Mouse (Mus musculus) liver, embryonic 12.5 days (tissue): ENCODE data around the gene Asl. TPM values are rescaled to one million over a fixed set of nuclear protein-coding genes. Genes with fewer than 3 reads are reported as not detected.

Experiments
- ATAC-seq: fragments of 200-750 bp; cut with Nextera tagmentation; 2 replicates; pipeline ENCODE4 v1.8.0; 2017; ENCODE audit warnings: moderate number of reproducible peaks, mild to moderate bottlenecking, moderate library complexity
- H3K27ac ChIP-seq: fragments of 300-500 bp; sonication (generic); 2 replicates; pipeline ENCODE4 v1.5.1; 2016; ENCODE audit warnings: mild to moderate bottlenecking
- H3K27me3 ChIP-seq: fragments of 300-500 bp; sonication (generic); replicated peaks from 2 replicates; pipeline ENCODE4 v1.6.1; 2016; ENCODE audit warnings: mild to moderate bottlenecking, moderate library complexity
- H3K36me3 ChIP-seq: fragments of 300-500 bp; sonication (generic); 2 replicates; pipeline ENCODE4 v1.6.1; 2016; ENCODE audit warnings: mild to moderate bottlenecking, moderate library complexity
- H3K4me1 ChIP-seq: fragments of 300-500 bp; sonication (generic); 2 replicates; pipeline ENCODE4 v1.6.1; 2016
- H3K4me2 ChIP-seq: fragments of 300-500 bp; sonication (generic); 2 replicates; pipeline ENCODE4 v1.6.1; 2016; ENCODE audit warnings: mild to moderate bottlenecking, moderate library complexity
- H3K4me3 ChIP-seq: fragments of 300-500 bp; sonication (generic); 2 replicates; pipeline ENCODE4 v1.5.1; 2016; ENCODE audit warnings: mild to moderate bottlenecking, moderate library complexity
- H3K9ac ChIP-seq: fragments of 300-500 bp; sonication (generic); 2 replicates; pipeline ENCODE4 v1.6.1; 2016; ENCODE audit warnings: mild to moderate bottlenecking, moderate library complexity
- H3K9me3 ChIP-seq: fragments of 300-500 bp; sonication (generic); replicated peaks from 2 replicates; pipeline ENCODE4 v1.6.1; 2016; ENCODE audit warnings: mild to moderate bottlenecking, moderate library complexity
- WGBS: fragments of 180-500 bp; shearing (Covaris S2); methylation state at CpG from one replicate; pipeline ENCODE4 v1.1.7; 2016; ENCODE audit not compliant: insufficient replicate concordance; 5-methylcytosine and 5-hydroxymethylcytosine counted together
- polyA plus RNA-seq: library from polyadenylated mRNA; unstranded; fragments of >200 nt; fragmentation: Nextera tagmentation; extraction: Ambion mirVana; gene quantifications from 2 replicates; pipeline ENCODE4 v1.2.1, GENCODE M21; 2016

Gene Asl
- 39.1 and 41.1 TPM in 2 replicates for polyA plus RNA-seq

DNA sequence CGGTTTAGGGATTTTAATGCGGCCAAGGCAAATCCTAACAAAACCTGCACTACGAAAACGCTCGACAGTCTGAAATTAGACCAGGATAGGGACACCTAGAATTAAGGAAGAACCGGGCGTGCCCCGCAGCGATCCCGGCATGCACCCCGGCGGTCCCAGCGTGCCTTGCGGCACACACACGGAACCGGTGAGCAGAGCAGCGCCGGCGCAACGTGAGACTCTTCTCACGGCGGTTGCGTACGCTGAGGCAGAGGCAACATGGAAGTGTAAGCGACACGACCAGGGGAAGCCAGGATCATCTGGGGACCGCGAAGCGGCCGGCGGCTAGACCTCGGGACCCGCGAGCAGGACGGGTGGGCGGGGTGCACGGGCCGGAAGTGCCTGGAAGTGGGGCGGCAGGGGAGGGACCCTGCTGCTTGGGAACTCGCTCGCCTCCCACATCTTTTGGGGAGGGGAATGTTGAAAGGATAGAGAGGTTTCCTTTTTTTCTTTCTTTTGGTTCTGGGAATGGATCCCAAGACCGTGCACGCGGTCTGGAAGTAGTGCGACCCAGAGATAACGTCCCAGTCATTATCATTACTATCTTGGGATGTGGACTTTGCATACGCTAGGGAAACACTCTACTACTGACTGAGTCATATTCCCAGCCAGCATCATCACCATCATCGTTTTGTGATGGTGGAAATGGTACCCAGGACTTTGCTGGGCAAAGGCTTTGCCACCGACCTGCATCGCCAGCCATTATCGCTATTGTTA is at the start of gene Asl, which contains the start of gene Crcp:
TSS of gene Asl (minus strand) at position 106 of the 756 bp plus-strand sequence.
TSS of gene Crcp (plus strand) at position 149 of the 756 bp plus-strand sequence.
- Histone ChIP-seq H3K27ac (peak within 1 kb of the TSS; percentile 93), H3K36me3 (peaks cover 12% of the 10 kb centered on the region; the same call in 1 of the 2 replicates), H3K4me2 (peak within 1 kb of the TSS; percentile 89), H3K27me3 (0 out of 2 replicates have a peak, but pooled peaks cover 12% of the 10 kb centered on the region), H3K9me3 (no peaks in the 10 kb centered on the region), H3K4me3 (peak within 1 kb of the TSS; percentile 87), H3K4me1 (peaks cover 46% of the 10 kb centered on the region), H3K9ac (peak within 1 kb of the TSS; percentile 86)
- ATAC-seq: peak; percentile 85
- WGBS: 1% methylated on average over 51 of the region's 51 CpGs

DNA sequence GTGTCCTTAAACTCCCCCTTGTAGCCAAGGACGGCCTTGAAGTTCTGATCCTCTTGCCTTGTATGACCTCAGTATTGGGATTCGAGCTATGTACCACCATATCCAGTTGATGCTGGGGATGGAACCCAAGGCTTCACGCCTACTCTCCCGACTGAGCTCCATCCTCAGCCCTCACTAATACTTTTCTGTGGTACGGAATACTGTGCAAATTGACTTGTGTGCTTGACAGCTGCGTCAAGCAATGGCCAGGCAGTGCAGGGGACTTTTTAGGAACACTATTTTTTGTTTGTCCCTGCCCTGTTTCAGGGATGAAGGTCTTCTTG is 49.7 kb upstream of the Asl start:
- peaks cover 8% of the 10 kb centered on the region; the same call in 1 of the 2 replicates for H3K27me3 ChIP-seq
- peak overlapping the region; percentile 90 for H3K9ac ChIP-seq
- H3K4me2 ChIP-seq: peak overlapping the region; percentile 98
- H3K4me1 ChIP-seq: peaks cover 28% of the 10 kb centered on the region
- H3K36me3 ChIP-seq: peaks cover 16% of the 10 kb centered on the region
- peak overlapping the region; percentile 81 for H3K27ac ChIP-seq
- ATAC-seq: no peak
- peak overlapping the region; percentile 80 for H3K4me3 ChIP-seq
- 50% methylated on average over 6 of the region's 6 CpGs for WGBS
- H3K9me3 ChIP-seq: peaks cover 7% of the 10 kb centered on the region; the same call in 1 of the 2 replicates

DNA sequence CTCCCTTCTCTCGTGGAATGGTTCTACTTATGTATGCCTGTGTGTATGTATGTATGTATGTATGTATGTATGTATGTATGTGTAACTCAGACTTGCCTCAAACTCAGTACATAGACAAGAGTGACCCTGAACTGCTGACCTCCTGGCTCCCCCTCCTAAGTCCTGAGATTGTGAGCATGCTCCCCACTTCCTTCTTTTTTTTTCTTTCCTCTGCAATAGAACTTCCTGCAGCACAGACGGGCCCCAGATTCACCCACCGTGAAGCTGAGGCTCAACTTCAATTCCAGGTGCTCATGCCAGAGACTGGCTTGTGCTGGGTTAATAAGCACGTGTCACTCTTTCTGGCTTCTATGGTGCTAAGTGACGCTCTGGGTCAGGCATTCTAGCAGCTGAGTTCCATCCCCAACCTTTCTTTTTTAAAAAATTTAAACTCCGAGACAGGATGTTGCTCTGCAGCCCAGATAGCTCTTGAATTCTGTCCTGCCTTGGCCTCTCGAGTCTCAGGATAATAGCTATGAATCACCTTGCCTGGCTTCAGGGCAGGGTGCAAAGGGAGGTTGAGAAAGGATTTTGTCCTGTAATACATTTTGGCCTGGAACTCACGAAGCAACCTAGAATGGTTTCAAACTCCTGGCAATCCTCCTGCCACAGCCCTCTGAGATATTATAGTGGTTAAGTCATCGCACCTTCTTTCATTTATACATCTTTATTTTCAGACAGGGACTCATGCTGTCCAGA is 49.2 kb upstream of the Asl start:
- WGBS: 51% methylated on average over 9 of the region's 9 CpGs
- H3K9me3 ChIP-seq: peaks cover 7% of the 10 kb centered on the region; the same call in 1 of the 2 replicates
- no peak overlapping the region for H3K4me3 ChIP-seq
- H3K36me3 ChIP-seq: peaks cover 16% of the 10 kb centered on the region
- peak overlapping the region; percentile 90; the same call in 1 of the 2 replicates for H3K9ac ChIP-seq
- H3K27me3 ChIP-seq: peaks cover 8% of the 10 kb centered on the region; the same call in 1 of the 2 replicates
- ATAC-seq: no peak
- peaks cover 28% of the 10 kb centered on the region for H3K4me1 ChIP-seq
- 0 out of 2 replicates have a peak overlapping the region, but pooled peaks have one; percentile 98 for H3K4me2 ChIP-seq
- peak overlapping the region; percentile 81; the same call in 1 of the 2 replicates for H3K27ac ChIP-seq

DNA sequence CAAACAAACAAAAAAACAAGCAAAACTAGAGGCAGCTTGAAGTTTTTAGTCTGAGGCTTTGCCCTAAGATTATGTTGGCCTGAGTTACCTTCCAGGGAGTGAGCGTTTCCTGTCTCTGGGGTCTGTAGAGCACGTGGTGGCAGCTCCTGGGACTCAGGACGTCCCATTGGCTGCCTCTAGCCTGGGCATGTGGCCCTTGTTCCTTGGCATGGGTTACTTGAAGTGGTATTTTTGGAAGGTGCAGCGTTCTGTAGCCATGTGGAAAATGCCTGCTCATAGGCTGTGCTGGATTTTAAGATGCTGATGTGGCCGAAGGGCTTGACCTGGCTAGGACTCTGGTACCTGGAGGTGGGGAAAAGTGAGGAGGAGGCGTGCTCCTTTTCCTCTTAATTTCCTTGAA is 47.3 kb upstream of the Asl start:
- H3K27me3 ChIP-seq: peaks cover 8% of the 10 kb centered on the region; the same call in 1 of the 2 replicates
- WGBS: 50% methylated on average over 6 of the region's 6 CpGs

DNA sequence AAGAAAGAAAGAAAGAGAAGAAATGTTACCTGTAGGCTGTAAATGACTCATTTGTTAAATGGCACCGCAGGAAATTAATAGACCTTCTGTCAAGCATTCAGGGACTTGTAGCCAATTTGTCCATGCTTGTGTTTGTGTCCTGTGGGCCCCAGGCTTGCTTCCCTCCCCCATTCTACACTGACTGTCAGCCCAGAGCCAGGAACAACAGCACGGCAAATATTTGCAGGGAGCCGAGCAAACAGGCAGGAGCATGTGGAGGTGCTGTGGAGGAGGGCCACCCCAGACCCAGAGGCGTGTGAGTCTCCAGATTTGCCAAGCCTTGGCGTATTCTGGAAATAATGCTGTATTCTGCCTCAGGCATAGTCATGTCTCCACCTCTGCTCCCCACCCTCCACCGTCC is 45.4 kb upstream of the Asl start:
- Histone ChIP-seq H3K9me3 (no peaks in the 10 kb centered on the region), H3K27ac (peak overlapping the region; percentile 52; the same call in 1 of the 2 replicates), H3K4me1 (peaks cover 19% of the 10 kb centered on the region), H3K27me3 (peaks cover 8% of the 10 kb centered on the region; the same call in 1 of the 2 replicates), H3K4me3 (no peak overlapping the region), H3K9ac (no peak overlapping the region), H3K36me3 (no peaks in the 10 kb centered on the region), H3K4me2 (peak overlapping the region; percentile 26; the same call in 1 of the 2 replicates)
- ATAC-seq: 0 out of 2 replicates have a peak, but pooled peaks have one; percentile 27
- WGBS: 64% methylated on average over 6 of the region's 6 CpGs

More for the DNA sequence above, 47.3 kb upstream of the Asl start:
- no peak overlapping the region for H3K4me3 ChIP-seq
- no peak overlapping the region for H3K4me2 ChIP-seq
- H3K9me3 ChIP-seq: peaks cover 4% of the 10 kb centered on the region; the same call in 1 of the 2 replicates
- no peak for ATAC-seq
- H3K4me1 ChIP-seq: peaks cover 28% of the 10 kb centered on the region
- peaks cover 4% of the 10 kb centered on the region for H3K36me3 ChIP-seq
- H3K27ac ChIP-seq: no peak overlapping the region
- no peak overlapping the region for H3K9ac ChIP-seq

DNA sequence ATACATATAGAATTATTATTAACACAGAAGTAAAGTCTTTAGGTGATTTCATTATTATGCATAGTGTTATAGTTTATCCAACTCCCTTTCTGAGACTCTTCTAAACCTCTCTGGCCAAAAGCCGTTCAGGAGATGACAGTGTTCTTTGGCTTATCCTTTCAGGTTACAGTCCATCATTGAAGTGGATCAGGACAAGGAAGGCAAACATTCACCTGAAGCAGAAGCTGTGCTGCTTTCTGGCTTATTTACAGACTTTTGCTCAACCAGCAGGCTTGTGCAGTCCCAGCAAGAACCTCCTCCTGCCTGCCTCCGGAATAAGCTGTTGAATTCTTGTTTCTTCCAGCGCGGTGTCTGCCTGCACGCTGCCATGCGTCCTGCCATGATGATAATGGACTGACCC is 44.0 kb upstream of the Asl start, which contains the start of gene Tpst1:
TSS of gene Tpst1 (plus strand) at position 301 of the 400 bp plus-strand sequence.
- no peaks in the 10 kb centered on the region for H3K9me3 ChIP-seq
- no peaks in the 10 kb centered on the region for H3K36me3 ChIP-seq
- no peak within 1 kb of the TSS for H3K9ac ChIP-seq
- peaks cover 15% of the 10 kb centered on the region for H3K4me1 ChIP-seq
- ATAC-seq: no peak
- no peak within 1 kb of the TSS for H3K27ac ChIP-seq
- H3K27me3 ChIP-seq: peaks cover 8% of the 10 kb centered on the region; the same call in 1 of the 2 replicates
- no peak within 1 kb of the TSS for H3K4me3 ChIP-seq
- H3K4me2 ChIP-seq: no peak within 1 kb of the TSS
- 82% methylated on average over 6 of the region's 6 CpGs for WGBS

DNA sequence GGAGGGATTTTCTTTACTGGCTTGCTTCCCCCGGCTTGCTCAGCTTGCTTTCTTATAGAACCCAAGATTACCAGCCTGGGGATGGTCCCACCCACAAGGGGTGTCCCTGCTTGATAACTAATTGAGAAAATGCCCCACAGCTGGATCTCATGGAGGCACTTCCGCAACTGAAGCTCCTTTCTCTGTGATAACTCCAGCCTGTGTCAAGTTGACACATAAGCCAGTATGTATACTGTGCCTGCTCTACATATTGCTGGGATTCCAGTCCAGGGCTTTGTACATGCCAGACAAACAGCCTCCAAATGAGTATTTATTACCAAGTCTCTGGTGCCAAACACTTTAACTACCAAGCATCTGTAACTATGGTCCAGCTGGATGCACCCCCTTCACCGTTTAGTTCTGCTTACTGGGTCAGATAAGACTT is 38.8 kb upstream of the Asl start:
- Histone ChIP-seq H3K4me2 (peak overlapping the region; percentile 14), H3K27me3 (no peaks in the 10 kb centered on the region), H3K4me3 (no peak overlapping the region), H3K36me3 (no peaks in the 10 kb centered on the region), H3K4me1 (peaks cover 21% of the 10 kb centered on the region), H3K9me3 (no peaks in the 10 kb centered on the region), H3K27ac (peak overlapping the region; percentile 42), H3K9ac (no peak overlapping the region)
- 18% methylated on average over 3 of the region's 3 CpGs for WGBS
- ATAC-seq: peak; percentile 83

DNA sequence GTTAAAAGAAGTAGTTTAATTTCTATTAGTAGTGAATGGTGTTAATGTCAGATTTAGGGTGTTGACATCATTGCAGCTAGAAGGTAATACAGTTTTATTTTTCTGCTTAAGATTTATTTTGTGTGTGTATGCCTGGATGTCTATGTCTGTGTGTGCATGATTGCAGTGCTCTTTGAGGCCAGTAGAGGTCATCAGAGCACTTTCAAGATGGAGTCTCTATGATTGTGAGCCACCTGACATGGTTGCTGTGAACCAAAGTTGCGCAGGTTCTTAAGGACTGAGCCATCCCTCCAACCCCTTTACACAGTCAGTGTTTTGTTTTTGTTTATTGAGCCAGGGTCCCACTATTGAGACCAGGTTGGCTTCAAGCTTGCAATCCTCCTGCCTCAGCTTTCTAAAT is 36.5 kb upstream of the Asl start:
- Histone ChIP-seq H3K9ac (no peak overlapping the region), H3K36me3 (peaks cover 11% of the 10 kb centered on the region), H3K4me1 (peaks cover 21% of the 10 kb centered on the region), H3K4me2 (no peak overlapping the region), H3K9me3 (no peaks in the 10 kb centered on the region), H3K4me3 (no peak overlapping the region), H3K27me3 (no peaks in the 10 kb centered on the region), H3K27ac (no peak overlapping the region)
- 87% methylated on average over 1 of the region's 1 CpGs for WGBS
- ATAC-seq: no peak

DNA sequence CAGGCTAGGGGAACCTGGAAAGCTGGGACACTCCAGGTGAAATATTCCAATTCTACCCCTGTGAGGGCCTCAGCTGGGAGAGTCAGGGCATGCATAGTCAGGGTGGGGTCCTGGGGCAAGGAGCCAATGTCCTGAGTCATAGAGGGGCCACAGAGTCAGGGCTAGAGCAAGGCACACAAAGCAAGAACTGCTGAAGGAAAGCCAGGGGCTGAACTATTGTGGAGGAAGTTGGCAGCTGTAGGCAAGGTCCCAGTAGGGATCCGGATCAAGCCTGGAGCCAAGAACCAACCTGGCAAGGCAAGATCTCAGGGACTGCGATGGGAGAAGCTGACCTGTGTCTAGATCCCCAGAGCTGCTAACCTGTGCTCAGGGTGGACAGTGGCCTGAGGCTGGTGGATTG is 34.7 kb upstream of the Asl start:
- Histone ChIP-seq H3K4me1 (peaks cover 16% of the 10 kb centered on the region), H3K9ac (no peak overlapping the region), H3K4me2 (no peak overlapping the region), H3K9me3 (no peaks in the 10 kb centered on the region), H3K36me3 (peaks cover 28% of the 10 kb centered on the region), H3K27ac (no peak overlapping the region), H3K27me3 (no peaks in the 10 kb centered on the region), H3K4me3 (no peak overlapping the region)
- no peak for ATAC-seq
- 64% methylated on average over 2 of the region's 2 CpGs for WGBS

DNA sequence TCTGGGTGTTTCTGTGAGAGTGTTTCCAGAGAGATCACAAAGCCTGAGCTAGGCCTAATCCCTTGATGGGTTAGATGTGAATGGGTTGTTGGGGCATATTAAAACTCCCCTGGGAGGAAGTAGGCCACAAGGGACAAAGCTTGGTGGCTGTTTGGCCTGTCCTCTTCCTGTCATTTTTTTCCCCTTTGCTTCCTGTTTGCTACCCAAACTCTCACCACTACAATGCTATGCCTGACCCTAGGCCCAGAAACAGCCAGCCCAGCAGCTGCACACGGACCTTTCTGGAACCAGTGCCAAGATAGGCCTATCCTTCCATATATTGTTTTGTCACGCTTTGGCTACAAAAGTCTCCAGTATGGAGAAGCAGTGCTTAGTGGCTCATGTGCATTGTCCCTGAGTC is 33.0 kb upstream of the Asl start:
- no peak overlapping the region for H3K4me2 ChIP-seq
- ATAC-seq: no peak
- WGBS: 49% methylated on average over 2 of the region's 2 CpGs

DNA sequence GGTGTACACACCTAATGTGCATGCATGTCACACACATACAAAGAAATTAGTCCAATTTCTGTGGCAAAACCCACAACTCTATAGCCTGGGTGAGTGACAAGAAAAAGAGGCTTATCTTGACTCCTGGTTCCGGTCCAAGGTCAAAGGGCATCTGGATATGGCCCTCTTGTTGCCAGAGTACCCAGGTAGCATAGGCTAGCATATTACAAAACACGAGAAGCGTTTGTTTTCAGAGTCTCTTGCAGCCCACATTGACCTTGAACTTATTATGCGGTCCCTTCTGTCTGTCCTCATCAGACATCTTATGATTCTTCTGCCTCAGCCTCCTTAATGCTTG is 31.2 kb upstream of the Asl start:
- Histone ChIP-seq H3K27ac (no peak overlapping the region), H3K9ac (no peak overlapping the region)
- ATAC-seq: peak; percentile 24

More for the DNA sequence above, 33.0 kb upstream of the Asl start:
- Histone ChIP-seq H3K9me3 (no peaks in the 10 kb centered on the region), H3K4me3 (no peak overlapping the region), H3K4me1 (no peaks in the 10 kb centered on the region), H3K36me3 (peaks cover 41% of the 10 kb centered on the region), H3K27me3 (no peaks in the 10 kb centered on the region), H3K27ac (no peak overlapping the region), H3K9ac (no peak overlapping the region)

More for the DNA sequence above, 31.2 kb upstream of the Asl start:
- Histone ChIP-seq H3K4me2 (no peak overlapping the region), H3K9me3 (no peaks in the 10 kb centered on the region), H3K4me3 (no peak overlapping the region), H3K4me1 (peaks cover 12% of the 10 kb centered on the region), H3K36me3 (peaks cover 45% of the 10 kb centered on the region), H3K27me3 (no peaks in the 10 kb centered on the region)
- 79% methylated on average over 4 of the region's 4 CpGs for WGBS
